Mouse (Mus musculus): ENCODE results near the gene Peak1. TPM values are rescaled to one million over a fixed set of nuclear protein-coding genes. Genes with fewer than 3 reads are reported as not detected.
"Not testable (repeated sequence)": the region's sequence is repeated elsewhere in the genome, so short reads cannot be mapped to it uniquely, and the experiment has no call there.

Gene Peak1
- polyA plus RNA-seq, 1 experiment from 2014 or later = 5.1 TPM

DNA sequence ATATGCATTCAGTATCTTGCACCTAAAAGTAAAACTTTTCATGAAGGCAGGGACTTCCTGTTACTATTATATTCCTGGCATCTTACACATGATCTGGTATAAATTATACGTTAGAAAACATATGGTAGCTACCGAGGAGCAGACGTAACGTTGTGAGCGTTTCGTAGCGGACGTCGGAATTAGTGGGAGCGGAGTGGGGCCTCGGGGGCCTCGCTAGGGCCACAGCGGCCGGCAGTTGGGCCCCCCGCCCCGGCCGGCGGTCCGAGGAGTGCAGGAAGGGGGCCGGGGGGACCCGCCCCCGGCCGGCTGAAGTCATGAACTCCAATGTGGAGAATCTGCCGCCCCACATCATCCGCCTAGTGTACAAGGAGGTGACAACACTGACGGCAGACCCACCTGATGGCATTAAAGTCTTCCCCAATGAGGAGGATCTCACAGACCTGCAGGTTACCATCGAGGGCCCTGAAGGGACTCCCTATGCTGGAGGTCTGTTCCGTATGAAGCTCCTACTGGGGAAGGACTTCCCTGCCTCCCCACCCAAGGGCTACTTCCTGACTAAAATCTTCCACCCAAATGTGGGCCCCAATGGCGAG, 19.5 kb upstream of the Peak1 start:
- H3K36me3 ChIP-seq; H3K27ac ChIP-seq; H3K4me1 ChIP-seq (replicated peaks); H3K27me3 ChIP-seq (ENCODE audit: insufficient read depth, poor library complexity, severe bottlenecking); H3K9me3 ChIP-seq; H3K4me3 ChIP-seq; DNase-seq (ENCODE audit: low spot score): not testable (repeated sequence)
- 94% methylated on average over 28 of the region's 29 CpGs for WGBS

- H3K27ac ChIP-seq = no peak overlapping the region
- 94% methylated on average over 5 of the region's 5 CpGs for WGBS
- H3K27me3 ChIP-seq (ENCODE audit: insufficient read depth, poor library complexity, severe bottlenecking) = no peaks in the 10 kb centered on the region
- no peaks in the 10 kb centered on the region for H3K36me3 ChIP-seq
- H3K9me3 ChIP-seq = no peaks in the 10 kb centered on the region
- H3K4me1 ChIP-seq (replicated peaks) = no peaks in the 10 kb centered on the region
- H3K4me3 ChIP-seq = no peak overlapping the region
- no peak for DNase-seq (ENCODE audit: low spot score)
These were observed 18.1 kb upstream of the Peak1 start for GRCm38 (mm10) chr9:56435821-56436526.

- peaks cover 23% of the 10 kb centered on the region for H3K4me1 ChIP-seq (replicated peaks)
- no peak overlapping the region for H3K4me3 ChIP-seq
- H3K9me3 ChIP-seq = no peaks in the 10 kb centered on the region
- DNase-seq (ENCODE audit: low spot score) = no peak
- H3K27ac ChIP-seq = no peak overlapping the region
- H3K36me3 ChIP-seq = no peaks in the 10 kb centered on the region
- H3K27me3 ChIP-seq (ENCODE audit: insufficient read depth, poor library complexity, severe bottlenecking) = no peaks in the 10 kb centered on the region
- 90% methylated on average over 4 of the region's 4 CpGs for WGBS
These were observed 7.0 kb upstream of the Peak1 start for GRCm38 (mm10) chr9:56424861-56425260.

GRCm38 (mm10) chr9:56421991-56422390, 4.1 kb upstream of the Peak1 start:
- Histone ChIP-seq H3K9me3 (no peaks in the 10 kb centered on the region), H3K36me3 (no peaks in the 10 kb centered on the region), H3K4me1 (replicated peaks) (peaks cover 37% of the 10 kb centered on the region), H3K4me3 (no peak overlapping the region), H3K27me3 (ENCODE audit: insufficient read depth, poor library complexity, severe bottlenecking) (no peaks in the 10 kb centered on the region), H3K27ac (no peak overlapping the region)
- 87% methylated on average over 5 of the region's 5 CpGs for WGBS
- DNase-seq (ENCODE audit: low spot score) = no peak

DNA sequence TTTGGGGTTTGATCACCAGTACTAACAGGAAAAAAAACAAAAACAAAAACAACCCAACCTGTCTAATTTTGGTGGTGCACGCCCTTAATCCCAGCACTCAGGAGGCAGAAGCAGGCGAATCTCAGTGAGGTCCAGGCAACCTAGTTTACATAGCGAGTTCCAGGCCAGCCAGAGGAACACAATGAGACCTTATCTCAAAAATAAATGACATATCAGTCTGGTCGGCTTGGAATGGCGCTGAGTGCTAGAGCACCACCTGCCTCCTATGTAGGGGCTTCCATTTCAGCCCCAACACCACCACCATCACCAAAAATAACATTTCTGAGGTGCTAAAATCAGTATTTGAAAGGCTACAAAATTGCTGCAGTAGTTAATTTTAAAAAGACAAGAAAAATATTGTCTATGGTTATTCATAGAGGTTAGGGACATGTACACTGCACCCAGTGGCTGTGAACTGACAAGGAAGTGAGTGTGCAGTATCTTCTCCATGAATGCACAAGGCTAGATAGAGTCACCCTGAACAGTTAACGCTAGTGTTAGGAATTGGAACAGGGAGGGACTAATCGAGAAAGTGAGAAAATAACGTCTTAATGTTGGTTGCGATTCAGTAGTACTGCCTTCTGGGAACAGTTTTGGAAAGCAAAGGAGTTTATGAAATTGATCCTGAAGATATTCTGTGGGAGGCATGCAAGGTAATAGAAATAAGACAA, 3.2 kb upstream of the Peak1 start:
- H3K27me3 ChIP-seq (ENCODE audit: insufficient read depth, poor library complexity, severe bottlenecking) = no peaks in the 10 kb centered on the region

GRCm38 (mm10) chr9:56420236-56420635, 2.4 kb upstream of the Peak1 start:
- Histone ChIP-seq H3K9me3 (no peaks in the 10 kb centered on the region), H3K36me3 (no peaks in the 10 kb centered on the region), H3K27me3 (ENCODE audit: insufficient read depth, poor library complexity, severe bottlenecking) (no peaks in the 10 kb centered on the region), H3K4me3 (no peak overlapping the region), H3K27ac (no peak overlapping the region), H3K4me1 (replicated peaks) (peaks cover 46% of the 10 kb centered on the region)
- 91% methylated on average over 1 of the region's 1 CpGs for WGBS
- no peak for DNase-seq (ENCODE audit: low spot score)

More for the DNA sequence above, 3.2 kb upstream of the Peak1 start:
- Histone ChIP-seq H3K27ac (no peak overlapping the region), H3K9me3 (no peaks in the 10 kb centered on the region), H3K4me1 (replicated peaks) (peaks cover 46% of the 10 kb centered on the region), H3K4me3 (no peak overlapping the region), H3K36me3 (no peaks in the 10 kb centered on the region)
- 92% methylated on average over 9 of the region's 9 CpGs for WGBS
- no peak for DNase-seq (ENCODE audit: low spot score)

- Histone ChIP-seq H3K4me1 (replicated peaks) (peaks cover 46% of the 10 kb centered on the region), H3K27ac (peak overlapping the region; percentile 94), H3K4me3 (peak overlapping the region; percentile 81), H3K27me3 (ENCODE audit: insufficient read depth, poor library complexity, severe bottlenecking) (no peaks in the 10 kb centered on the region), H3K36me3 (no peaks in the 10 kb centered on the region), H3K9me3 (no peaks in the 10 kb centered on the region)
- WGBS = under 1% methylated on average over 11 of the region's 11 CpGs
- DNase-seq (ENCODE audit: low spot score) = peak; percentile 85
These were observed 922 bp upstream of the Peak1 start for GRCm38 (mm10) chr9:56418738-56419239.

- peaks cover 42% of the 10 kb centered on the region for H3K4me1 ChIP-seq (replicated peaks)
- peak; percentile 80 for DNase-seq (ENCODE audit: low spot score)
- H3K9me3 ChIP-seq = no peaks in the 10 kb centered on the region
- no peaks in the 10 kb centered on the region for H3K27me3 ChIP-seq (ENCODE audit: insufficient read depth, poor library complexity, severe bottlenecking)
- peak overlapping the region; percentile 94 for H3K27ac ChIP-seq
- WGBS = under 1% methylated on average over 40 of the region's 40 CpGs
- no peaks in the 10 kb centered on the region for H3K36me3 ChIP-seq
- peak overlapping the region; percentile 81 for H3K4me3 ChIP-seq
These were observed 386 bp downstream of the Peak1 start for GRCm38 (mm10) chr9:56417415-56417947.

- peaks cover 28% of the 10 kb centered on the region for H3K4me1 ChIP-seq (replicated peaks)
- H3K36me3 ChIP-seq = no peaks in the 10 kb centered on the region
- DNase-seq (ENCODE audit: low spot score) = no peak
- H3K4me3 ChIP-seq = no peak overlapping the region
- WGBS = 80% methylated on average over 4 of the region's 4 CpGs
- H3K9me3 ChIP-seq = no peaks in the 10 kb centered on the region
- no peaks in the 10 kb centered on the region for H3K27me3 ChIP-seq (ENCODE audit: insufficient read depth, poor library complexity, severe bottlenecking)
- H3K27ac ChIP-seq = no peak overlapping the region
These were observed 1.8 kb downstream of the Peak1 start for GRCm38 (mm10) chr9:56415935-56416607.

GRCm38 (mm10) chr9:56415393-56415792, 2.5 kb downstream of the Peak1 start:
- Histone ChIP-seq H3K4me1 (replicated peaks) (peaks cover 26% of the 10 kb centered on the region), H3K36me3 (no peaks in the 10 kb centered on the region), H3K27me3 (ENCODE audit: insufficient read depth, poor library complexity, severe bottlenecking) (no peaks in the 10 kb centered on the region), H3K27ac (no peak overlapping the region), H3K4me3 (no peak overlapping the region), H3K9me3 (no peaks in the 10 kb centered on the region)
- DNase-seq (ENCODE audit: low spot score) = no peak
- 89% methylated on average over 1 of the region's 1 CpGs for WGBS

- H3K27me3 ChIP-seq (ENCODE audit: insufficient read depth, poor library complexity, severe bottlenecking) = no peaks in the 10 kb centered on the region
- no peak overlapping the region for H3K4me3 ChIP-seq
- no peak for DNase-seq (ENCODE audit: low spot score)
These were observed 3.5 kb downstream of the Peak1 start for GRCm38 (mm10) chr9:56414322-56414721.

DNA sequence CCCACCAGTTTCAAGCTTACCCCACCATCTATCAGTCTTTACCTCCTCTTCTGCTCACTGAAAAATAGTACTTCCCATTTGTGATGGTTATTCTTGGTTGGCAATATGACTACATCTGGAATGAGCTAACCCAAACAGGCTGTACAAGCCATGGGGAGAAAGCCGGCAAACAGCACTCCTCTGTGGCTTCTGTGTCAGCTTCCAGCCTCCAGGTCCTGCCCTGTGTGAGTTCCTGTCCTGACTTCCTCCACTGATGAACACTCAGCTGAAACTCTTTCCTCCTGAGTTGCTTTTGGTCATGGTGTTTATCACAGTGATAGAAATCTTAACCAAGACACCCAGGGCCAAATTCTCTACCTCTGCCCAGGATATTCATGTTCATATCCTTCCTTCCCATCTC, 5.2 kb downstream of the Peak1 start:
- no peaks in the 10 kb centered on the region for H3K27me3 ChIP-seq (ENCODE audit: insufficient read depth, poor library complexity, severe bottlenecking)
- H3K27ac ChIP-seq = no peak overlapping the region
- 59% methylated on average over 1 of the region's 1 CpGs for WGBS
- H3K4me1 ChIP-seq (replicated peaks) = peaks cover 16% of the 10 kb centered on the region
- no peaks in the 10 kb centered on the region for H3K9me3 ChIP-seq
- DNase-seq (ENCODE audit: low spot score) = no peak
- no peak overlapping the region for H3K4me3 ChIP-seq
- H3K36me3 ChIP-seq = no peaks in the 10 kb centered on the region

More at GRCm38 (mm10) chr9:56414322-56414721, 3.5 kb downstream of the Peak1 start:
- Histone ChIP-seq H3K27ac (no peak overlapping the region), H3K36me3 (no peaks in the 10 kb centered on the region), H3K9me3 (no peaks in the 10 kb centered on the region), H3K4me1 (replicated peaks) (peaks cover 17% of the 10 kb centered on the region)
